Mouse (Mus musculus) small intestine, adult 2 months (tissue): ENCODE measurements around the gene Kng1. TPM values are rescaled to one million over a fixed set of nuclear protein-coding genes. Genes with fewer than 3 reads are reported as not detected.

Experiments
- H3K27ac ChIP-seq: fragments of 200-500 bp; 2 replicates; pipeline ENCODE4 v1.5.1; 2012; ENCODE audit warnings: low read depth, low read length, control low read depth, inconsistent platforms; ENCODE audit not compliant: insufficient read depth
- H3K27me3 ChIP-seq: fragments of 200-500 bp; 2 replicates; pipeline ENCODE4 v1.6.1; 2012; ENCODE audit warnings: mild to moderate bottlenecking, moderate library complexity, low read length, inconsistent platforms; ENCODE audit not compliant: control insufficient read depth, insufficient read depth
- H3K36me3 ChIP-seq: fragments of 200-500 bp; 2 replicates; pipeline ENCODE4 v1.6.1; 2012; ENCODE audit warnings: mild to moderate bottlenecking, low read length, control low read depth, inconsistent platforms; ENCODE audit not compliant: control insufficient read depth, insufficient read depth
- H3K4me1 ChIP-seq: fragments of 200-500 bp; 2 replicates; pipeline ENCODE4 v1.6.1; 2012; ENCODE audit warnings: low read length, inconsistent platforms, mixed read lengths; ENCODE audit not compliant: control insufficient read depth, insufficient read depth, insufficient read length
- H3K4me3 ChIP-seq: fragments of 200-500 bp; 2 replicates; pipeline ENCODE4 v1.5.1; 2012; ENCODE audit warnings: low read depth, mild to moderate bottlenecking, control low read depth, inconsistent platforms, low read length, moderate library complexity
- CTCF ChIP-seq: fragments of 200-500 bp; IDR thresholded peaks from 2 replicates; pipeline ENCODE4 v1.5.1; 2012; ENCODE audit warnings: low read depth, mild to moderate bottlenecking, control low read depth, inconsistent platforms, low read length, moderate library complexity, mixed read lengths; ENCODE audit not compliant: insufficient replicate concordance, insufficient read length; ENCODE audit errors: extremely low read depth
- POLR2A ChIP-seq: fragments of 200-500 bp; IDR thresholded peaks from 2 replicates; pipeline ENCODE4 v1.6.1; 2012; ENCODE audit warnings: low read depth, mild to moderate bottlenecking, control low read depth, inconsistent platforms, low read length, moderate library complexity
- WGBS: fragments of 180-500 bp; shearing (Covaris S2); methylation state at CpG from one replicate; pipeline ENCODE4 v1.1.7; 2018; 5-methylcytosine and 5-hydroxymethylcytosine counted together
- polyA plus RNA-seq: library from polyadenylated mRNA; depleted of rRNA; stranded (reverse); fragments of >200 nt; gene quantifications from 2 replicates; pipeline ENCODE4 v1.2.3, GENCODE M21; 2012; rRNA removed

The Kng1 gene
- polyA plus RNA-seq, 1 experiment = not detected

DNA sequence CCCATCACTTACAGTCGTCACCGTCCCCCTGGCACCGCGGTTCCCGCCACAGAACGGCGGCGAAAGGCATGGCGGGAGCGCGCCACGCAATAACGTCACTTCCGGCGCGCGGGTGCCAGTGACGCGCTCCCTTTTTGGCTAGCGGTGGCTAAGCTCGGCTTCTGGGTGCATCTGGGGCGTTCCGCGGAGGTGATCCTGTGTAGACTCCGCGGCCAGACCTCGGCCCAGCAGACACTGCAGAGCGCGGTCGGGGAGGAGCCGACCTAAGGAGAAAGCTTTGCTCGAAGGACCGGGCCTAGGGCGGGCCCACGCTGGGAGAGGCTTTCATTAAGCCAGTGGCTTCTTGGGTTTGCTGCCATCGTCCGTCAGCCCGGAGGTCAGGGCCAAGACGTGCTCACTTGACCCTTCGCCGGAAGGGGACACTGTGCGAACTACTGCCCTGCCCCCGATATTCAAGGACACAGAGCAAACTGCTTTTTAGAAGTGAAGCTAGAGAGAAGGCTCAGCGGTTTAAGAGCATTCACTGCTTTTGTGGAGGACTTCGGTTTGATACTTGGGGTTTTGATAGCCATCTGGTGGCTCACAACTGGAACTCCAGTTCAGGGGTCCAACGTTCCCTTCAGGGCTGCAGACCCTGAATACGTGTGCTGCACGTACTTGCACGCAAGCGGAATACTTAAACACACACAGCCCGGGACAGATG is 70.2 kb downstream of the Kng1 start, which contains the start of gene Rfc4:
Rfc4 (minus strand) TSS at position 65 of the 703 bp plus-strand sequence.
- under 1% methylated on average over 51 of the region's 51 CpGs for WGBS
- Histone ChIP-seq H3K27me3 (no peaks in the 10 kb centered on the region), H3K27ac (peak within 1 kb of the TSS; percentile 84), H3K4me3 (peak within 1 kb of the TSS; percentile 71), H3K4me1 (peaks cover 2% of the 10 kb centered on the region; the same call in 1 of the 2 replicates), H3K36me3 (peaks cover 3% of the 10 kb centered on the region)
- TF ChIP-seq CTCF (peak; percentile 41; the same call in 1 of the 2 replicates), POLR2A (peak; percentile 79)

DNA sequence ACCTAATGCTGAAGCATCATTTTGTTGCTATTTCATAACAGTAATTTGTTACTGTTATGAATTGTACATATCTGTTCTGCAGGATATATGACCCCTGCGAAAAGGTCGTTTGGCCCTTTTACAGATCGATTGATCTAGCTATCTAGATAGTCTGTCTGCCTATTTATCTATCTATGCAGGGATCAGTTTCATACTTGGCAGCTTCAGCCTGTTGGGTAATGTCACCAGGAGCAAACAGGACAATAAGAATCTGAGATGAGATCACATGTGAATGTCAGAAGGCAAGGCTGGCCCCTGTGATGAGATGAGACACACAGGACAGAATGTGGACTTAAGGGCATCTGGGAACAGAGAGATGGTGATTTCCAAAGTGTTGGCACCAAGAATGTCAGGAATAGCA is 72.6 kb downstream of the Kng1 start:
- Histone ChIP-seq H3K36me3 (no peaks in the 10 kb centered on the region), H3K4me3 (no peak overlapping the region), H3K27me3 (no peaks in the 10 kb centered on the region), H3K27ac (no peak overlapping the region), H3K4me1 (peaks cover 2% of the 10 kb centered on the region; the same call in 1 of the 2 replicates)
- no peak for TF ChIP-seq CTCF
- TF ChIP-seq POLR2A = no peak
- WGBS = 85% methylated on average over 3 of the region's 3 CpGs

Other genes with a start within 250 kb of the Kng1 start
- not detected in 2 replicates for gene Crygs, start 246.3 kb upstream of the Kng1 start, polyA plus RNA-seq
- gene Tbccd1, start 200.2 kb upstream of the Kng1 start, polyA plus RNA-seq = 2.7 and 5.1 TPM in 2 replicates
- gene Dnajb11, start 200.0 kb upstream of the Kng1 start, polyA plus RNA-seq = 12.1 and 19.6 TPM in 2 replicates
- gene Ahsg, start 166.6 kb upstream of the Kng1 start, polyA plus RNA-seq = 0.11 TPM in 1 of 2 replicates, not detected in the other
- gene Fetub, start 139.5 kb upstream of the Kng1 start, polyA plus RNA-seq = 0.13 TPM in 1 of 2 replicates, not detected in the other
- gene Hrg, start 106.8 kb upstream of the Kng1 start, polyA plus RNA-seq = not detected in 2 replicates
- 0.19 TPM in 1 of 2 replicates, not detected in the other for gene Kng2, start 28.4 kb upstream of the Kng1 start, polyA plus RNA-seq
- 9.0 and 17.2 TPM in 2 replicates for gene Eif4a2, start 49.6 kb downstream of the Kng1 start, polyA plus RNA-seq
- 0.25 and 0.98 TPM in 2 replicates for gene Rfc4, start 69.9 kb downstream of the Kng1 start, polyA plus RNA-seq
- gene Adipoq, start 88.7 kb downstream of the Kng1 start, polyA plus RNA-seq = 1.0 and 2.5 TPM in 2 replicates
- 2.9 and 6.4 TPM in 2 replicates for gene St6gal1, start 166.9 kb downstream of the Kng1 start, polyA plus RNA-seq